Mouse (Mus musculus) 3134 (cell line): ENCODE results near the gene Cpeb3.
A peak's percentile ranks its signal among the peaks of the same experiment; 100 is the strongest.
"Not testable (repeated sequence)": the region's sequence is repeated elsewhere in the genome, so short reads cannot be mapped to it uniquely, and the experiment has no call there.

Experiments used
- DNase-seq: peaks from one replicate; pipeline ENCODE4 v3.0.0-alpha.2; 2011; ENCODE audit warnings: low spot score; ENCODE audit not compliant: insufficient read length; ENCODE audit errors: extremely low read depth

Cpeb3 gene

DNA sequence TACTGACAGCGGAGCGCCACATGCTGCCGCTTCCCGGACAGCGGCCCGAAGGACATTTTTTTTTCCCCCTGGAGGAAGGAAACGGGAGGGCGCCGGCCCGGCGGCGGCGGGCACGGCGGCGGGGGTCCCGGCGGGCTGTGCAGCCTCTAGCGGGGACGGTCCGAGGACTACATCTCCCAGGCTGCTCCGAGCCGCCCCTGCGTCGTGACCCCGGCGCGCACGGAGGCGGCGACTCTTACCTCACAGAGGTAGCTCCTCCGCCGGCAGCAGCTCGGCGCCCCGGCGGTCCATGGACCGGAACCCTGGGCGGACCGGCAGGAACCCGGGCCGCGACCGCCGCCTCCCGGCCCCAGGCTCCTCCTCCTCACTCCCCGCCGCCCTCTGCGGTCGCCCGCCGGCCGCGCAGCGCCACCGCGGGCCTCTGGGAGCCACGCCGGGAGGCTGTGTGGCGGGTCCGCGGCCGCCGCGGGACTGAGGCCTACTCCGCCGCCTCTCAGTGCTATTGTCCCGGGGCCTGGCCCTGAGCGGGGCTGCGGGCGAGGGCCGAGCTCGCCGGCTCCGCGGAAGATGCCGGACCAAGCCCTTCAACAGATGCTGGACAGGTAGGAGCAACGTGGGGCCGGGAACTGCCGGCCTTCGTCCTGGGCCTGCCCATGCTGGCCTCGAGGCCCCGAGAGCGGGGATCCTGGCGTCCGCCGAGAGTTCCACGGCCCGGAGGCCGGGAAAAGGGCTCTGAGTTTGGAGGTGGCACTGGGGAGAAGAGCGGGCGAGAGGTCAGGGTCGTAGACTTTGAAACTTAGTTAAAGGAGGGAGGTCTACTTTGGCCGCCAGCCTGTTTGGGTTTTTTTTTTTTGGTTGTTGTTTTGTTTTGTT, 862 bp downstream of the Cpeb3 start, which contains the start of gene March5:
TSS of gene March5 (plus strand) at position 241 of the 873 bp plus-strand sequence.
- peak; percentile 89 for DNase-seq

DNA sequence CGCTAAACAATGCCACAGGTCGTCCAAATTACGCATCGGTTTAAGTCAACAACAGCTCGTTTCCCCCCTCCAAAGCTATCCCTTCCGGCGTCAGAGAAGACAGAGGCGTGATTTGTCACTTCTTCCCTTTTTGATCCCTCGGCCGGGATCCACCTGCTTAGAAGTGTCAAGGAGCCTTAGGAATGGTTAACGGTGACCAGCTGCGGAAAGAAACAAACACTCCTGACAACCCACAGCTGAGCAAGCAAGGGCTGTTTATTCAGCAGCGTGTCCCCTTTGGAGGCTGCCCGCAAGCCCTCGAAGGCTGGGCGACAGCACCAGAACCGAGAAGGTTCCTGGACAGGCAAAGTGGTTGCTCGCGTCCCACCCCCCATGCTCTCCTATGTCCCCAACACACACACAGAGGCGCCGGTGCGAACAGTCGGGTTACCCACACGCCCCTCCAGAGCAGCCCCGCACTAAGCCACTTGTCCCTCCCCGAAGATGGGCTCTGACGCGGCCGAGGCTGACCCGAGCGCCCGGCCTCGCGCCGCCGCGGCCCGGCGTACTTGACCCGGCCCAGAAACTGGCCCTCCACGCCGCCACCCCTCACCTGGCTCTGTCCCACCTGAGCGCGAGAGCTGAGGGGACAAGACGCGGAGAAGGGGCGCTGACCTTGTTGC, 1.6 kb downstream of the Cpeb3 start:
- DNase-seq = peak; percentile 75

DNA sequence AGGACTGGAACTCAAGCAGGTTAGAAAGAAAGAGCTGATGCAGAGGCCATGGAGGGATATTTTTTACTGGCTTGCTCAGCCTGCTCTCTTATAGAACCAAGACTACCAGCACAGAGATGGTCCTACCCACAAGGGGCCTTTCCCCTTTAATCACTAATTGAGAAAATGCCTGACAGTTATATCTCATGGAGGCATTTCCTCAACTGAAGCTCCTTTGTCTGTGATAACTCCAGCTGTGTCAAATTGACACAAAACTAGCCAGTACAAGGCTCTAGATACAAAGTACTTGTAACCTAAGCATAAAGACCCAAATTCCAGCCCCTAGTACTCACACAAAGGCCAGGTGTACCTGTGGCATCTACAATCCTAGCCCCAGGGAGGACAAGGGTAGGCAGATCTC, 3.2 kb downstream of the Cpeb3 start:
- DNase-seq = not testable (repeated sequence)

DNA sequence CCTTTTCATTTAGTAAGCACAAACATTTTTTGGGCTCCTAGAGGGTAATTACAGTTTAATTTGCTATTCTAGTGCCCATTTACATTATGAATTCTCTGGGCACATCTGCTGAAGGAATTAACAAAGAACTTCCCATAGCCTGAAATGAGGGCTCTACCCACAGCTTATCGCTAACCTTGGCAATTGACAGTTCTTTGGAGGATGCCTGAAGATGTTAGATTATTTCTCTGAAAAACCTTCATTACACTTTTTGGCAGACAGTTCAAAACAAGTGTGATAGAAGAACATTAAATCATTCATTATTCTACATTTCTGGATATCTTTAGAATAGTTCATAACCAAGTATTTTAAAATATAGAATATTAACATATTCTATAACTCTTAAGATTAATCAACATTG, 5.0 kb downstream of the Cpeb3 start:
- DNase-seq = no peak

DNA sequence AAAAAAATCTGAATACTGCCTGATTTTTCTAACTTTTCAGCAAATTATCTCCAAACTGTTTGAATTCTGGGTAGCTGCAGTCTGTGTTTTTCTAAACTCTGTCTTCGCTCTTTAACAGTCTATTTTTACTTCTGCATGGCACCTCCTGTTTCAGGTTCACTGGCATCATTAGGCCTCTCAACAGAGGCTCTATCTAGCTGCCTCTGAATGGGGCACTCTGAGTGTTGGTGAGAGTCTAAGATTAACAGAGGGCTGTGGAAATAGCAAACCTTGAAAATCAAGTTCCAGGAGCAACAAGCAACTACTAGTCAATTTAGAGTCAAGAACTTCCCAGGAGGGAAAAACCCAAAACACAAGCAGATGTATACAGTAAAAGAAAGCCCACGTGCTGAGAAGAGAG, 8.5 kb downstream of the Cpeb3 start:
- no peak for DNase-seq

DNA sequence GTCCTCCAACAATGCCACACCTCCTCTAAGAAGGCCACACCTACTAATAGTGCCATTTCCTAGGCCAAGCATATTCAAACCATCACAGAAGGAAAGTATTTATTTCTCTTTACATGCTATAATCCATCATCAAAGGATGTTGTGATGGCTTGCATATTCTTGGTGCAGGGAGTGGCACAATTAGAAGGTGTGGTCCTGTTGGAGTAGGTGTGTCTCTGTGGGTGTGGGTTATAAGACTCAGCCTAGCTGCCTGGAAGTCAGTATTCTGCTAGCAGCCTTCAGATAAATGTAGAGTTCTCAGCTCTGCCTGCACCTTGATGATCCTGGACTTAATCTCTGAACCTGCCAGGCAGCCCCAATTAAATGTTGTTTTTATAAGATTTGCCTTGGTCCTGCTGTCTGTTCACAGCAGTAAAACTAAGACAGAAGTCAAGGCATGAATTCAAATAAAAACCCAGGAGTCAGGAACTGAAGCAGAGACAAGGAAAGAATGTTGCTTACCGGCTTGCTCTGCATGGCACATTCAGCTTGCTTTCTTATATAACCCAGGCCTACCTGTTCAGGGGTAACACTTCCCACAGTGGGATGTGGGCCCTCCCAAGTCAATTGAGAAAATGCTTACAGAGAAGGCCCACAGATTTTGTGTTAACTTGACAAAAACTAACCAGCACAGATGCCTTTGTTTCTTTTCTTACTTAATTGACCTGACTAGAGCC, 10.1 kb downstream of the Cpeb3 start:
- no peak for DNase-seq

DNA sequence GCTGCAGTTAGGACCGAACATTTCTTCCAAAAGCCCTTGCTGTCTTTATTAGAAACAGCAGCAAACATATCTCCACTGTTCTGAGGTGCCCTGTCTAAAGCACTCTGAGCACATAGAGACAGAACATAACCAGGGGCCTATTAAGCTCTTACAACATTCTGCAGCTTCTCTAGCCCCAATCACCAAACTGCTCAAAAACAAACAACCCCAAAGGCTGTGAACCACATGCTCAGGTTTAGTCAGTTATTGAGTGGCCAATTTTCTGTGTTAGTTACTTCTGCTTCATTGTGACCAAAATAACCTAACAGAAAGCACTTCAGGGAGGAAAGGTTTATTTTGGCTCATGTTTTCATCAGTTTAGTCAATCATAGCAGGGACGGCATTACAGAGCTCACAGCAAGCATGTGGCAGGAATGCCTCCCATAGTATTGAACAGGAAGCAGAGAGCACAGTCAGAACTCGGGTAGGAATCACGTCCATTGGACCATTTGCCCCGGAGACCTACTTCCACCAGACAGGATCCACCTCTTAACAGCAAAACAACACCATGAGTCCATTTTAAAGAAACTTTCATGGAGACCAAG, 15.8 kb downstream of the Cpeb3 start:
- no peak for DNase-seq

DNA sequence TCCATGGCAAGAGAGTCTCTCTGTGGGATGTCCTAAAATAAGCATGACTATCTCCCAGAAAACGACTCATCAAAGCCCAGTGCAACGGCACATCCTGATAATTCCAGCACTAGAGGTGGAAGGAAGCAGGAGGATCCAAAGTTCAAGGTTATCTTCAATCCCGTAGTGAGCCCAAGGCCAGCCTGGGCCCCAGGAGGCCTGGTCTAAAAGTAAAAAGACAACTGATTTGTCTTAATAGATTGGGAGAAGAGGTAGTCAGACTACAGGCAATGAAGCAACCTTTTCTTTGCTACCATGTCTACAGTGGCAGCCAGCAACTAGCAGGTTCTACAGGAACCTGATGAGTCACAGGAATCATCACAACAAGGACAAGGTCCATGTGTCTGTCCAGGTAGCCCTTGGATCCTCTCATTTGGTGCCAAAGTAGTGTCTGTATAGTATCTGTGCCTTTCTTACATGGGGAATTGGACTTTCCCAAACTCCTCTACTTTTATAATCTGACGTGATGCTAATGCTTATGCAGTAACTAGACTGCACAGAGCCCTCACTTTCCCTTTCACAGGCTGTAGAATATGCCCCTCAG, 19.9 kb downstream of the Cpeb3 start:
- no peak for DNase-seq

DNA sequence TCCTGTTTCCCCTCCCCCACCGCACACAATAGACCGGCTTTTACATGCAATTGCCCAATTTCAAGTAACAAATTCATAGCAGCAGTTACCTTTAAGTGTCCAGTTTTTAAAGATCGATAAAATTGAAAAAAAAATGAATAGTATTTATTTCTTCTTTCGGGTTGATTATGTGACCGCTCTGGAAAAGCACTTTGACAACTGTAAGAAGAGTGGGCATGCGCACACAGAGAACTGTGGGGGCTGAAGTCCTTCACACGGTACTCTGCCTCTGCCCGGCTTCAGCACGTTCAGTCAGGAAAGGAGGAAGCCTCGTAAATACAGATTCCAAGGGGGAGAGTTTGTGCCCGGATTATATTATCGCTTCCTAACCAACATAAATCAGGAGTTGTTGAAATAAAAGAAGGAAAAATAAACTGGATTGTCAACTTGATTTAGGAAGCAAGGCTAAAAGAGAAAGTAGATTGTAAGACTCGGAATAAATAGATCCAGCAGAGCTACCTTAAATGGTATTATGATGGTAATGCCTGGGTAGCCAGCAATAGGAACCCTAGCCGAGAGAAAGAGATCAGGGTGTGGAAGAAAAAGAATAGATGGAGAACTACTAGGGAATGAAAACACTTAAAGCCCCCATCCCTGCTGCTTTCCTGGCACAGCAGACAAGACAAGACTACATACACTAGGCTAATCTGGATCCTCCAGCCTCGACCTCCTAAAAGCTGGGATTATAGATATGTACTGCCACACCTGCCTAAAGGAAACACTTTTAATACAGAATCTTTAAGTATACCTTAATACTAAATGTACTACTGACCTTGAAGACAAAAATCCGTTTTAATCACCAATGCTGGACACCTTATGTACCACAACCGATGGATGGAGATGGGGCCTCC, 30.3 kb downstream of the Cpeb3 start:
- DNase-seq = peak; percentile 41

DNA sequence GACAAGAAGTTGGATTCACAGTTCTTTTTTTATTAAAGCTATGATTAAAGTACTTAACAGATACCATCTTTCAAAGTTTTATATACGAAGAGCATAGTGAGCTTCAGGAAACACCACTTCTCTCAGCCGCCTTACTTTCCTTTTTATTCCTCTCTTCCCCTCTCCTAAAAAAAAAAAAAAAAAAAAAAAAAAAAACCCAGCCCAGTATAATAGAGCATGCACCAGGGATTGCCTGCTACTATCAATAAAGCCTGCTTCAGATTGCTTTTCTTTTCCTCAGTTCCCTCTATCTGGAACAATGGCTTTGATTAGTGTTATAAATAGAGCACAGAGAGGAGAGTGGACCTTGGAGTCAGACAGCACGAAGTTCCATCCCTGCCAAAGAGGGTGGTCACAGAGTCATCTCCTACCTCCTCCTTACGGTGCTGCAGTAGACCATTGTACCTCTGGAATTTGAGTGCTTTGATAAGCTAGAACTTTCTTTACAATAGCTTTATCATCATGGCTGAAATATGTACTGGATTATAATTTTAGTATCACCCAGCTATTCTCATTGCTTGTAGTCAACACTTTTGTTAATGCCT, 31.4 kb downstream of the Cpeb3 start:
- no peak for DNase-seq

DNA sequence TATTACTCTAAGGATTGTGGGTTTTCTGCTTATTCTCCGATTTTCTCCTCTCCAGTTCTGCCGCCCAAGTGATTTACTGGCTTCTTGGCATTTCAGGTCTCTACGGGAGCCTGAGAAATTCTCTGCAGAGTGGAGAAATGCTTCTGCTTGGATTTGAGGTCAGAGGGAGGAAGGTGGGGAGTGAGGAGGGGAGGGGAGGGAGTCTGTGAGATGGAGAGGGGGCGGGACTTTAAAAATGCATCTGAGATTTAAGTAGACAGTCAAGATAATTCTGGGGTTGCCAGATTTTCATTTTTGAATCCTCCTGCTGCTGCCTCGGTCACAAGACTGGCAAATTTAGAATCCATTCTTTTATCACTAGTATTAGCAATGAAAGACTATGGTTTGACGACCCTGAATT, 32.5 kb downstream of the Cpeb3 start:
- DNase-seq = peak; percentile 45

DNA sequence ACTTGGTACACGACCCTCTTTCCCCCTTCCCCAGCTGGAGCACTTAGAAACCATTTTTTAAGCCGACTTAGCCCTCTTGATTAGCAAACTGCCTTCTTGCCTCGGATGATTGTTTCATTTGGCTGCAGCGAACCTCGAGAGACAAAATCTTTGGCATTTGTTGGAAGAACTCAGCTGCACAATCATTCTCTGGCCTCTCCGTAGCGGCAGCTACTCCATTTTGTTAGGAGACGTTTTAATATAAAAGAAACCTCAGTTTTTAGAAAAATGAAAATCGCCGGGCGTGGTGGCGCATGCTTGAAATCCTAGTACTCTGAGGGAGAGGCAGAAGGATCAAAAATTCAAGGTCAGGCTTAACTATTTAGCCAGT, 33.0 kb downstream of the Cpeb3 start:
- DNase-seq = no peak

DNA sequence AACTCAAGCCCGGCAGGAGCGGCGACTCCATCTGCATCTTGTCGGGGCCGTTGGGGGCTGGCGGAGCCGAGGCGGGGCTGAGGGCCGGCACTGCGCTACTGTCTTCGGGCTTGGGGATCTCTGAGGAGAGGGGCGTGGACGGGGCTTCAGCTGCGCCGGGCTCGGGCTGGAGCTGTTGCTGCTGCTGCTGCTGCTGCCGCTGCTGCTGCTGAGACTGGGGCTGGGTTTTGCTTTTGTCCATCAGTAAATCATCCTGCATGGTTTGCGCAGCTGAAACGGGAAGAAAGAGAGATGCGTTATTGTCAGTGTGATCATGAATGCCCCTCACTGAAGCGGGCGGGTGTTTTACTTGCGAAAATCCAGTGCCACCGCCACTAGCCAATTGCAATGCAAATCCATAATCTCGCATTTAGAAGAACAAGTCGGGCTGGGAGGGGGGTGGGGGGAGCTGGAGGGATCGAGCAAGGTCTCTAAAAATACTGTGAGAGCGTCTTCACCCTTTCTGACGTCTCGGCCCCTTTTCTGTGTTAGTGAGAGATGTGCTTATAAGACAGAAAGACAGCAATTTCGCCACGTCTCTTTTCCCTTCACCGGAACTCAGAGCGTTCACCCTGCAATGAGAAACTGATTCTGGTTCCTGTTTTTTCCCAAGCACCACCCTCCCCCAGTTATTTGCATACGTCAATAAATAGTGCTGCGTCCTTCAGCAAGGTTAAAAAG, 33.5 kb downstream of the Cpeb3 start:
- peak; percentile 76 for DNase-seq

DNA sequence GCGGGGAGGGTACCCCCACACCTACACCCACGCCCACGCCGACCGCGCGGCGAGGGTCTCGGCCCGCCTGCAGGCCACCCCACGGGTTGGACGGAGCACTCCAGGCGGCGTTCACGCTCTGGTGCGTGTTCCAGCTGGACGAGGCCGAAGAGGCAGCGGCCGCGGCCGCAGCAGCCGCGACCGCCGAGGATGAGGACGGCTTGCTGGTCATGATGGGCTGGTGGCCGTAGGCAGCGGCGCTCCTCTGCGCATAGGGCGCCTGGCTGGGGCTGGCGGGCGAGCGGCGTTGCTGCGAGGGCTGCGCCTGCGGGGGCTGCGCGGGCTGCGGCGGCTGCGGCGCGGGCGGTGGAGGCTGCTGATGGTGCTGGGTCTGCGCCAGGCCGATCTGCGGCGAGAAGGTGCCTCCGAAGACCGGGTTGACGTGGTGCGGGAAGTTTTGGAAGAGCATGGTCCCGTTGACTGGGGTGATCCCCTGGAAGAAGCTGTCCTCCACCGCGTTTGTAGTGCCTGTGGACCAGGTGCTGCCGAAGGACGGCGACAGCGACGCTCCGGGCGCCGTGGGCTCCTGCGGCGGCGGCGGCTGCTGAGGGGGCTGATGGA, 34.2 kb downstream of the Cpeb3 start:
- peak; percentile 73 for DNase-seq

DNA sequence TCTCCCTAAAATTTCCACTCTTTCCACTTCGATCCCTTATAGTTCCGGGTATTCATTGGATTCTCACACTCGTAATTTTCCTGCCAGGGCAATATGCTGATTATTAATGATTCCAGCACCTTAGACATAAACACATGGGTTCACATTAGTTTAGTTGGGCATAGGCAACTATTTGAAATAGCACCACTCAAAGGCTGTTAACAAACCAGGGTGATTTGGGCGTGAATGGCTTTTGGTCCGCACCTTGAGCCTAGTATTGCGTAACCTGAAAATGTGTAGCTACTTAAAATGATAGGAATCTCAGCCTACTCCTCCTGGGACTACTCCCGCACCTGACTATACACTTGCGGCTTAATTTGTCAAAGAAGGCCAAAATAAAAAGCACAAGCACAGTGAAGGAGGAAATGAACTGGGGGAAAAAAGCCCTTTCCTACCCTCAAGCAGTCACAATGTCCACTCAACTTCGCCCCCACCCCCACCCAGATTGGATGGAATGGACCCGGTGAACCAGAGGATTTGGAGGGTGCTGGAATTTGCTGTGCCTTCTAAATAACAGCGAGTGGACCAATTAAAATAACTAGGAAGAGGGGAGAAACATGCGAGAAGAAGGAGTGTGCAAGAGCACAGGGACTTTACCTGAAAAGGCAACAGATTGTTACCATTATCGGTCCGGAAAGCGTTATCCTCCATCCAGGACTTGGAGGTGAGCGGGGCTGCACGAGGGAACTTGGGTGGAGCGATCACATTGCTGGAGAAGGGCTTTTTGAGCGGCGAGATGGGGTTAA, 34.9 kb downstream of the Cpeb3 start:
- peak; percentile 34 for DNase-seq

DNA sequence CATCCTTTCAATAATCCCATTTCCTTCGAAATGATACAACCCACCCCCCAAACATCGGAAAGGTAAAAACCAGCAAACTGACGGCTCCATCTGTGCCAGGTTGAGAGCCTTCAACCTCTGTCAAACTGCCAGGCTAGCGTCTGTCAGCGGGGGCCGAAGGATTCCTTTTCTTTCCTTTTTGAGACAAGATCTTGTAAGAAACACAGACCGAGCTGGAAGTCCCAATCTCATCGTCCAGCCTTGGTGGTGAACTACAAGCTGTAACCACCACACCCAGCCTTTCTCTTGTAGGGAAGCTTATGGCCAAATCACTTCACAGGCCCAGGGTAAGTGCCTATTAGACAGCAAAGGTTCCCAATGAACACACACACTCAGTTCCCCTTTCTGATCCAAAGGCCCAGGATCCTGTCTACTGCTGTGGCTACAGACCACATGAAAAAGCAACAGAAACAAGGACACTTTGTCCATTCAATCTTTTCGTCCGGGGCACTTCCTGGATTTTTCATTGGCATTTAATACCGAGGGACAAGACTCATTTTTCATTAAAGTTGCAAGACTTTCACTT, 35.8 kb downstream of the Cpeb3 start:
- peak; percentile 9 for DNase-seq

DNA sequence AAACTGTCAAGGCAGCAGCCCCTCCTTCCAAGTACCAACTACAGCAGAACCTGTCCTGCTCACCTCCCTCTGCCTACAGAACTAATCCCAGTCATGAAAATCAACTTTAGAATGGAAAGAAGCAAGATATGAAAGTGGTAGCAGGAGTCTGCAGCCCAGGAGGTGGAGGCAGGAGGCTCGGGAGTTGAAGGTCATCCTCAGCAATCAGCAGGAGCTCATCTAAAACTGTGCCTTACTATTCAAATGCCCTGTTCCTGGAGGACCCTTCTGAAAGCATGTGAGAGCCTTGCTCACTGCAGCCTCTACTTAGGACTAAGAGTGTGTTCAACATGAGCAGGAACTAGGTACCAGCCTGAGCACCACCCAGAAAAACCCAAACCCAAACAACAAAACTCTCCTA, 36.3 kb downstream of the Cpeb3 start:
- no peak for DNase-seq
